Mouse (Mus musculus) G1E (cell line): ENCODE measurements around the gene Snx30.
"Not testable (repeated sequence)": the region's sequence is repeated elsewhere in the genome, so short reads cannot be mapped to it uniquely, and the experiment has no call there.

ENCODE experiments used
- CTCF ChIP-seq: IDR thresholded peaks from 2 replicates; pipeline ENCODE4 v1.5.1; 2012; ENCODE audit warnings: low read depth, low read length, inconsistent platforms, mixed read lengths
- GATA1 ChIP-seq: IDR thresholded peaks from 2 replicates; pipeline ENCODE4 v1.6.1; 2012; ENCODE audit warnings: borderline replicate concordance, low read length, inconsistent platforms, mixed read lengths
- POLR2AphosphoS5 ChIP-seq: IDR thresholded peaks from 2 replicates; pipeline ENCODE4 v1.6.1; 2012; ENCODE audit warnings: low read depth, low read length, inconsistent platforms; ENCODE audit not compliant: insufficient replicate concordance
- TAL1 ChIP-seq: conservative IDR thresholded peaks from 2 replicates; pipeline ENCODE4 v1.6.1; 2012; ENCODE audit warnings: low read depth, low read length, inconsistent platforms, mixed read lengths

DNA sequence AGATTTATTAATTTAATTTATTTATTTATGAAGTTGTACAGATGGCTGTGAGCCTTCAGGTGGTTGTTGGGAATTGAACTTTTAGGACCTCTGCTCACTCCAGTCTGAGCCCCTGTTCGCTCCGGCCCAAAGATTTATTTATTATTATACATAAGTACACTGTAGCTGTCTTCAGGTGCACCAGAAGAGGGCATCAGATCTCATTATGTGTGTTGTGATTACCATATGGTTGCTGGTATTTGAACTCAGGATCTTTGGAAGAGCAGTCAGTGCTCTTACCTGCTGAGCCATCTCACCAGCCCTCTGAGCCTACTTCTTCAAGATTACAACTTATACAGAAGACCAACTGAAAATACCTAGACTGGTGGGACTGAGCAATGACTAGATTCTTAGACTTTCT, 12.0 kb upstream of the Snx30 start:
- TF ChIP-seq TAL1, GATA1, POLR2AphosphoS5, CTCF: not testable (repeated sequence)
